ENCODE assay signal across 9 mouse cellular contexts in genomic region chr5:105585929-105586328, GRCm38 (mm10).
A peak's percentile ranks its signal among the peaks of the same experiment; 100 is the strongest.
DNase-seq lines count a peak whose midpoint lies in the region; ATAC-seq lines count a peak whose summit lies in the region.
"Had no signal": no experiment of that assay in that cellular context is flagged by ENCODE, and none has a peak within 500 bp of the region (broad histone marks: within the 10 kb centered on the region; RNA-seq: fewer than 3 reads in every experiment).

No protein-coding gene starts in this region.

- no peaks in the 10 kb centered on the region for H3K36me3 ChIP-seq in kidney, embryonic 15.5 days
- H3K36me3 ChIP-seq in forebrain, embryonic 11.5 days (ENCODE audit: control insufficient read depth, insufficient read depth, low read length): no peaks in the 10 kb centered on the region
- H3K36me3 ChIP-seq in midbrain, embryonic 10.5 days: 0 out of 2 replicates have a peak, but pooled peaks cover 1% of the 10 kb centered on the region

- H3K4me1 ChIP-seq in kidney, embryonic 15.5 days: peaks cover 18% of the 10 kb centered on the region
- H3K4me1 ChIP-seq in brown adipose tissue, adult 24 weeks (ENCODE audit: control insufficient read depth, insufficient read depth, insufficient read length, low read length): peaks cover 19% of the 10 kb centered on the region
- no peaks in the 10 kb centered on the region; the same call in 1 of the 2 replicates for H3K4me1 ChIP-seq in forebrain, embryonic 11.5 days (replicated peaks; ENCODE audit: control insufficient read depth, insufficient read depth, low read length)
- peaks cover 34% of the 10 kb centered on the region for H3K4me1 ChIP-seq in midbrain, embryonic 10.5 days

- no peaks in the 10 kb centered on the region for H3K27me3 ChIP-seq in kidney, embryonic 15.5 days
- no peaks in the 10 kb centered on the region for H3K27me3 ChIP-seq in forebrain, embryonic 11.5 days (ENCODE audit: control insufficient read depth, insufficient read depth, low read length)
- no peaks in the 10 kb centered on the region for H3K27me3 ChIP-seq in midbrain, embryonic 10.5 days (ENCODE audit: low read depth, poor library complexity, severe bottlenecking)

- H3K9me3 ChIP-seq in kidney, embryonic 15.5 days (replicated peaks): no peaks in the 10 kb centered on the region
- no peaks in the 10 kb centered on the region for H3K9me3 ChIP-seq in forebrain, embryonic 11.5 days (ENCODE audit: control insufficient read depth, low read length)
- H3K9me3 ChIP-seq in midbrain, embryonic 10.5 days (replicated peaks): no peaks in the 10 kb centered on the region

- DNase-seq in kidney, postnatal 4 days: no peak
- DNase-seq in forebrain, embryonic 11.5 days (ENCODE audit: low spot score): no peak
- DNase-seq in midbrain, embryonic 10.5 days (ENCODE audit: low spot score): no peak
- DNase-seq in adrenal gland, postnatal 25 days: no peak
- no peak for DNase-seq in frontal cortex, adult 2 months (ENCODE audit: extremely low spot score in 1 of 2, low spot score in 1 of 2)
- DNase-seq: cerebellum, adult 9-10 months had no signal

- peak overlapping the region; percentile 76 for H3K27ac ChIP-seq in kidney, embryonic 15.5 days
- peak overlapping the region; percentile 96 for H3K27ac ChIP-seq in brown adipose tissue, adult 24 weeks (replicated peaks; ENCODE audit: low read depth, low read length)
- peak overlapping the region; percentile 52 for H3K27ac ChIP-seq in forebrain, embryonic 11.5 days (ENCODE audit: low read depth, low read length)
- peak overlapping the region; percentile 79 for H3K27ac ChIP-seq in midbrain, embryonic 10.5 days (replicated peaks)

- 75% methylated on average over 4 of the region's 4 CpGs for WGBS in kidney, embryonic 15.5 days
- WGBS in forebrain, embryonic 11.5 days: 55% methylated on average over 4 of the region's 4 CpGs
- 66% methylated on average over 4 of the region's 4 CpGs for WGBS in midbrain, embryonic 10.5 days

- no peak overlapping the region for H3K4me2 ChIP-seq in kidney, embryonic 15.5 days
- no peak overlapping the region for H3K4me2 ChIP-seq in forebrain, embryonic 11.5 days (ENCODE audit: low read depth, low read length, severe bottlenecking)

- ATAC-seq in kidney, embryonic 15.5 days (replicated peaks; ENCODE audit: low FRiP score): no peak
- peak; percentile 58 for ATAC-seq in forebrain, embryonic 11.5 days (replicated peaks; ENCODE audit: low FRiP score)
- no peak for ATAC-seq in frontal cortex, adult (ENCODE audit: low TSS enrichment)

- H3K9ac ChIP-seq in kidney, embryonic 15.5 days: no peak overlapping the region
- H3K9ac ChIP-seq in forebrain, embryonic 11.5 days (ENCODE audit: low read length): no peak overlapping the region

- no peak overlapping the region for H3K4me3 ChIP-seq in kidney, embryonic 15.5 days (replicated peaks)
- no peak overlapping the region for H3K4me3 ChIP-seq in brown adipose tissue, adult 24 weeks (ENCODE audit: insufficient read depth, low read depth, low read length)
- no peak overlapping the region for H3K4me3 ChIP-seq in forebrain, embryonic 11.5 days (ENCODE audit: low read depth, low read length)
- H3K4me3 ChIP-seq in midbrain, embryonic 10.5 days: no peak overlapping the region
